Mouse (Mus musculus): Measurements from ENCODE around the gene Oca2.

DNA sequence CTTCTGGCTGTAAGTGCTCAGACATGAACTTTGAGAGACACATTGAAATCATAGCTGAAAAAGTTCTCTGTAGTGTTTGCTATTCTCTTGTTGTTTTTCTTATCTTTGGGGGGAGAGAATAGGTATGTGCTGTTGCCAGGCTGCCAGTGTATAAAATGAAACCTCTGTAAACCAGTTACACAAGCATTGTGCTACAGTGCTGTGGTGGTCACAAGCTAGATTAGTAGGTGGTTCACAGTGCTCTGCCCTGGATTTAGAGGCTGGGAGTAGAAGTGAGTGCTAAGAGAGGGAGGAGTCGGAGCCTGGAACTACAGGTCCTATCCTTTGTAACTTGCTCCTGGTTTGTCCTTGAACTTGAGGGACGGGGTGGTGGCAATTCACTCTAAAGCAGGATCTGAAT lies 148.7 kb downstream of the Oca2 start:
- no peak for TF ChIP-seq POU5F1 (IDR thresholded peaks at IDR 0.05; ENCODE audit: borderline replicate concordance, low read length)
- TF ChIP-seq CTCF (conservative IDR thresholded peaks at IDR 0.05; ENCODE audit: low read length): no peak

All from E14TG2a.4 (cell line).